Mouse (Mus musculus) heart, adult 2 months (tissue): Measurements from ENCODE around the gene Nts. TPM values are rescaled to one million over a fixed set of nuclear protein-coding genes. Genes with fewer than 3 reads are reported as not detected.

Experiments
- DNase-seq, 2 experiments: peaks; one replicate each; pipeline ENCODE4 v3.0.0; 2021
- H3K27ac ChIP-seq: fragments of 200-600 bp; 2 replicates; pipeline ENCODE4 v1.8.1; 2022
- H3K27me3 ChIP-seq: fragments of 200-500 bp; 2 replicates; pipeline ENCODE4 v1.6.1; 2012; ENCODE audit warnings: mild to moderate bottlenecking, low read length, inconsistent platforms, mixed read lengths; ENCODE audit not compliant: control insufficient read depth, insufficient read depth
- H3K36me3 ChIP-seq: fragments of 200-500 bp; 2 replicates; pipeline ENCODE4 v1.6.1; 2012; ENCODE audit warnings: low read length, inconsistent platforms; ENCODE audit not compliant: control insufficient read depth, insufficient read depth
- H3K4me1 ChIP-seq: fragments of 200-500 bp; 2 replicates; pipeline ENCODE4 v1.6.1; 2011; ENCODE audit warnings: low read length; ENCODE audit not compliant: control insufficient read depth, insufficient read depth
- H3K4me3 ChIP-seq: fragments of 200-600 bp; 2 replicates; pipeline ENCODE4 v1.8.1; 2022
- H3K79me2 ChIP-seq: fragments of 200-500 bp; replicated peaks from 2 replicates; pipeline ENCODE4 v1.6.1; 2012; ENCODE audit warnings: mild to moderate bottlenecking, inconsistent platforms, low read length, moderate library complexity, mixed read lengths; ENCODE audit not compliant: control insufficient read depth, insufficient read depth
- H3K9ac ChIP-seq: fragments of 200-500 bp; 2 replicates; pipeline ENCODE4 v1.6.1; 2012; ENCODE audit warnings: low read depth, mild to moderate bottlenecking, control low read depth, inconsistent platforms, low read length, mixed read lengths
- CTCF ChIP-seq: fragments of 200-600 bp; IDR thresholded peaks from 2 replicates; pipeline ENCODE4 v1.8.1; 2022; ENCODE audit warnings: antibody characterized with exemption, mild to moderate bottlenecking, moderate library complexity
- EP300 ChIP-seq: fragments of 200-500 bp; IDR thresholded peaks from 2 replicates; pipeline ENCODE4 v1.6.1; 2011; ENCODE audit warnings: low read depth, low read length, control low read depth; ENCODE audit not compliant: insufficient read depth
- POLR2A ChIP-seq: fragments of 200-500 bp; IDR thresholded peaks from 2 replicates; pipeline ENCODE4 v1.6.1; 2011; ENCODE audit warnings: mild to moderate bottlenecking, low read depth, low read length, control low read depth; ENCODE audit not compliant: insufficient read depth
- WGBS: fragments of 180-500 bp; shearing (Covaris S2); methylation state at CpG from one replicate; pipeline ENCODE4 v1.1.7; 2018; 5-methylcytosine and 5-hydroxymethylcytosine counted together
- intact Hi-C: fragments of 180-260 bp; cut with DNase I; formaldehyde crosslinking; loops from one replicate; pipeline ENCODE4 v1.15.1; 2025
- long read RNA-seq: library from polyadenylated mRNA; stranded (forward); transcript quantifications from one replicate; pipeline ENCODE4 v2.0.0, GENCODE M21; 2021
- polyA plus RNA-seq: library from polyadenylated mRNA; depleted of rRNA; stranded (reverse); fragments of >200 nt; gene quantifications from 2 replicates; pipeline ENCODE4 v1.2.3, GENCODE M21; 2012; rRNA removed
- total RNA-seq, 2 experiments: library from RNA; stranded (reverse); gene quantifications; 2 replicates each; pipeline ENCODE4 v1.2.3; 2021

Gene Nts
- 1 to 10 TPM in 1 of 2 experiments, under 1 TPM in 1; 0.66 to 1.0 TPM for total RNA-seq
- polyA plus RNA-seq: 0.41 and 0.97 TPM in 2 replicates
- long read RNA-seq: 0 reads

GRCm38 (mm10) chr10:102490386-102490785, at the start of gene Nts:
Nts (minus strand) TSS chr10:102490486.
- Histone ChIP-seq H3K79me2 (no peaks in the 10 kb centered on the region), H3K4me3 (no peak within 1 kb of the TSS), H3K36me3 (no peaks in the 10 kb centered on the region), H3K4me1 (no peaks in the 10 kb centered on the region), H3K27me3 (no peaks in the 10 kb centered on the region), H3K27ac (no peak within 1 kb of the TSS), H3K9ac (no peak within 1 kb of the TSS)
- 4% methylated on average over 3 of the region's 3 CpGs for WGBS
- DNase-seq: no peak
- TF ChIP-seq POLR2A: no peak
- no peak for TF ChIP-seq EP300
- no peak for TF ChIP-seq CTCF
- intact Hi-C loops: no loop called here

- Histone ChIP-seq H3K79me2 (no peaks in the 10 kb centered on the region; the same call in 1 of the 2 replicates), H3K4me1 (no peaks in the 10 kb centered on the region; the same call in none of the 2 replicates), H3K36me3 (no peaks in the 10 kb centered on the region; the same call in none of the 2 replicates), H3K27me3 (no peaks in the 10 kb centered on the region), H3K4me3 (no peak overlapping the region), H3K27ac (no peak overlapping the region), H3K9ac (no peak overlapping the region)
- DNase-seq: no peak
- TF ChIP-seq EP300 (no peak), POLR2A (no peak), CTCF (no peak)
- intact Hi-C loops: no loop called here
- 59% methylated on average over 3 of the region's 3 CpGs for WGBS
Measured at GRCm38 (mm10) chr10:102527901-102528300, 37.6 kb upstream of the Nts start.

- peak overlapping the region; percentile 88 for H3K27ac ChIP-seq
- H3K27me3 ChIP-seq: no peaks in the 10 kb centered on the region
- peaks cover 2% of the 10 kb centered on the region; the same call in 1 of the 2 replicates for H3K36me3 ChIP-seq
- H3K79me2 ChIP-seq: no peaks in the 10 kb centered on the region
- intact Hi-C loops: loop anchor here (2.0 kb wide), 1 partner anchor 173 kb away; no protein-coding TSS in a partner anchor
- H3K9ac ChIP-seq: peak overlapping the region; percentile 34
- no peaks in the 10 kb centered on the region for H3K4me1 ChIP-seq
- TF ChIP-seq EP300: no peak
- no peak for TF ChIP-seq POLR2A
- no peak for TF ChIP-seq CTCF
- 4% methylated on average over 1 of the region's 1 CpGs for WGBS
- H3K4me3 ChIP-seq: peak overlapping the region; percentile 33
- no peak for DNase-seq
Measured at GRCm38 (mm10) chr10:102514159-102514558, 23.9 kb upstream of the Nts start.

- peaks cover 6% of the 10 kb centered on the region; the same call in 1 of the 2 replicates for H3K36me3 ChIP-seq
- peaks cover 4% of the 10 kb centered on the region for H3K4me1 ChIP-seq
- WGBS: 8% methylated on average over 5 of the region's 5 CpGs
- intact Hi-C loops: loop anchor here (2.0 kb wide), 1 partner anchor 201 kb away; no protein-coding TSS in a partner anchor
- H3K4me3 ChIP-seq: peak within 1 kb of the TSS; percentile 51
- DNase-seq: peak; percentile 49
- peak within 1 kb of the TSS; percentile 88 for H3K27ac ChIP-seq
- TF ChIP-seq EP300 (no peak), CTCF (no peak), POLR2A (peak; percentile 58)
- peak within 1 kb of the TSS; percentile 62 for H3K9ac ChIP-seq
- H3K79me2 ChIP-seq: no peaks in the 10 kb centered on the region
- H3K27me3 ChIP-seq: no peaks in the 10 kb centered on the region
Measured at GRCm38 (mm10) chr10:102511807-102512461, 21.6 kb upstream of the Nts start, which contains the start of gene Rassf9. Rassf9 (plus strand) TSS chr10:102512222.

- no peak for DNase-seq
- H3K27ac ChIP-seq: peak overlapping the region; percentile 88
- peaks cover 5% of the 10 kb centered on the region; the same call in 1 of the 2 replicates for H3K36me3 ChIP-seq
- no peaks in the 10 kb centered on the region for H3K79me2 ChIP-seq
- intact Hi-C loops: no loop called here
- peaks cover 4% of the 10 kb centered on the region for H3K4me1 ChIP-seq
- peak overlapping the region; percentile 62 for H3K9ac ChIP-seq
- no peak; the same call in 1 of the 2 replicates for TF ChIP-seq POLR2A
- 33% methylated on average over 3 of the region's 3 CpGs for WGBS
- no peaks in the 10 kb centered on the region for H3K27me3 ChIP-seq
- H3K4me3 ChIP-seq: peak overlapping the region; percentile 51
Measured at GRCm38 (mm10) chr10:102511461-102511806, 21.1 kb upstream of the Nts start.

- H3K27ac ChIP-seq: peak overlapping the region; percentile 81
- H3K79me2 ChIP-seq: no peaks in the 10 kb centered on the region
- no peaks in the 10 kb centered on the region for H3K27me3 ChIP-seq
- intact Hi-C loops: loop anchor here (2.0 to 10.0 kb wide), 3 partner anchors 60 to 179 kb away; no protein-coding TSS in a partner anchor
- TF ChIP-seq EP300 (no peak), POLR2A (no peak), CTCF (no peak)
- H3K4me3 ChIP-seq: no peak overlapping the region
- H3K4me1 ChIP-seq: peaks cover 4% of the 10 kb centered on the region
- H3K9ac ChIP-seq: no peak overlapping the region
- 25% methylated on average over 4 of the region's 4 CpGs for whole genome bisulfite sequencing
- DNase-seq: no peak
- peaks cover 6% of the 10 kb centered on the region; the same call in 1 of the 2 replicates for H3K36me3 ChIP-seq
Measured at GRCm38 (mm10) chr10:102507386-102507785, 17.1 kb upstream of the Nts start.
